Mouse (Mus musculus) NIH3T3 (cell line): ENCODE measurements around the gene Htr2b.

ENCODE experiments used
- DNase-seq: peaks from one replicate; pipeline ENCODE4 v3.0.0-alpha.2; 2012; ENCODE audit warnings: low read depth

Htr2b gene

DNA sequence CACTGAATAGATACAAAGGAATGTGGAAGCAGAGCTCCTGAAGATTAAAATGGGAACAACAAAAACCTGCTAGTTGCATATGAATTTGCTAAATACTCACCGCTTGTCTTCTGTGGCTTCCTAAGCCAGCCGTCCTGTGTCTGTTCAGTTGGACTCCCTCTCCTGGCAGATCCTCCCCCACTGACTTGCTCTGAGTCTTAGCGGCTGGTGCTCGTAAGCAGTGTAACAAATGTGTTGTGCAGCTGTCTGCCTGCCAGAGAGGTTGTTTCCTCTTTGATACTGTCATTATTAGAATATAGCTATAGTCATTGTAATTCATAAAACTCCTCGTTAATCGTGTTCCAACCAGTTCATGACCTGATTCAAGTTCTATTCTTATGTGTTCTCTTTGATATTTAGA lies at the start of gene Htr2b:
Gene Htr2b (minus strand): TSS at position 192 of the 400 bp plus-strand sequence.
- no peak for DNase-seq

DNA sequence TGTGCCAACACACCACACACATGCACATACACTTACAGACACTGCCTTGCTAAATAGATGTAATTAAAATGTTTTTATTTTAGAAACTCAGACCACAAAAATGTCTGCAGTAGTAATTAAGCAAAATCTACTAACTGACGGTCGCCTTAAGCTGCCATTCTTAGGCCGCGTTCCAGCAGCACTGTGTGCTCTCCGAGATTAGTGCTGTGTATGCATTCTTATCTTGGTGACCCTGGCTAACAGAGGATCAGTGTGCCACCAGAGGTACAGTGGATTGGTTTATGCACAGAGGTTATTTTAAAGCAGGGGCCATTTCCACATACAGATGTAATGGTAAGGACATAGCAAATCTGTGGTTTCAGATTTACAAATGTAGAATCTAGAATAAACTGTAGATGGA lies 49.3 kb upstream of the Htr2b start:
- DNase-seq = no peak

DNA sequence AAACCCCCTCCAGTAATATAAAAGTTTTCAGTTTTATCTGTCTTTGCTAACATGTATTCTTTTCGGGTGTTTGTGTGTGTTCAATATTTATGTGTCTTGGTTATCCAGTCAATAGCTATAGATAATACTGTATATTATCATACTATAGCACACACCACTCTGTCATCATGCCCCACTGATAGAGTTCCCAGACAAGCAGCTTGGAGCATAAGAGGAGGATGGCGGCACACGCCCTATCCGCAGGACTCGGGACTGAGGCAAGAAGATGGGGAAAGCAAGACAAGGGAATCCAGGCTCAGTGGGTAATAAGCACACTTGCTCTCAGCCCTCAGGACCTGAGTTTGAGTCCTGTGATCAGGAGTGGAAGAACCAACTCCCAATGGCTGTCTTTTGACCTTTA lies 48.7 kb upstream of the Htr2b start:
- no peak for DNase-seq

DNA sequence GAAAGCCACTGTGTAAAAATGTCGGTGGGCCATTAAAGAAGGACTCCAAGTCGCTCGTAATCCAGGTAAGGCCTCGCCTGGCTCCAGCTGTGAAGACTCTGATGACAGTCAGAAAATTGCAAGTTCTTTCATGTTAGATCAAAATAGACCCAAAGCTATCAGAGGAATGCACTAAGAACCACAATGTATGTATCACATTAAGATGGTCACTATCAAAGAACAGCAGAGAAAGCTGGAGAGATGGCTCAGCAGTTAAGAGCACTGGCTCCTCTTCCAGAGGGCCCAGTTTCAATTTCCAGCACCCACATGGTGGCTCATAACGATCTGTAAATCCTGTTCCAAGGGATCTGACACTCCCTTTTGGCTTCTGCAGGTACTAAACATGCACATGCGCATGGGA lies 48.3 kb upstream of the Htr2b start:
- no peak for DNase-seq

DNA sequence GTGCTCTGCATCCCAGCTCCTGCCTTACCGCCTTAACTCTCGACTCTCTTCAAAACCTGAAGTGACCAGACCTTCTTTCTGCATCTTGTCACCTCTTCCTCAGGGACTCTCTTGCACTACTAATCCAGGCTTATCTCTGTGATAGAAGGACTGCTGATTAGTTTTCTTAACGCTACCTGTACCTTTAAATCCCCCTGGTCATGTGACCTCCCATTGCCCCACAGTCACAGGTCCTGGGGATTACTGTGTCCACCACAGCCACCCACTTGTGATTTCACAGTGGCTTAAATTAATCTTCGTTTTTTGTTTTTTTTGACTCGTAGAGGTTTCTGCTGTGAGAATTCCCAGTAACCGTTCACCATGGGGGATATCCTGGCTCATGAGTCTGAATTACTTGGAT lies 44.8 kb upstream of the Htr2b start:
- DNase-seq = no peak

DNA sequence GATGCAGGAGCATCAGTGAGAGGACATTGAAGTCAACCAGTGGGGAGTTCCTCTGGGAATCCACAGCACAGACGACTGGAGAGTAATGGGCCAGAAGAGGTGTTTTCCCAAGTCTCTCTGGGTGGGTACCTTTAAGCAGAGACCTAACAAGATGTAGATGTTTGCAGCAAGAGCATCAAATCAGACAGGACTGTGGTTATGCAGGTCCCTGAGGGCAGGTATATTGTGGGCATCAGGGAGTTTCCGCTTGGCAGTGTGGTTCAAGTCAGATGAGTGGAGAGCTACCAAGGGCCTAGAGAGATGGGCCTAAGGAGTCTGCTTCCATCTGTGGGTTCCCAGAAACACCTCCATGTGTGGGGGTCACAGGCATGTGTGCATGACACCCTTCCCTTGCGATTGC lies 44.3 kb upstream of the Htr2b start:
- DNase-seq = no peak

DNA sequence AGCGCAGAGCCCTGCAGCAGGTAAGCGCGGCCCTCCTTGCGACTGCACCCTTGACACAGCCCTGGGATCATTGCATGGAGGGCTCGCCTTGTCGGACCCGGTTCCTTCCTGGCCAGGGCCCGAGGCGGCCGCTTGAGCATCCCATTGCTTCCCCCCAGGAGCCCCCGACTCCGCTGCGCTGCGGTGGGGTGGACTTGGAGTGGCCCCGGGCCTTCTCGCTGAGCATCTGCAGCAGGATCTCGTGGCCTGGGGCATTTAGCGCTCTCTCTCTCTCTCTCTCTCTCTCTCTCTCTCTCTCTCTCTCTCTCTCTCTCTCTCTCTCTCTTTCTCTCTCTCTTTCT lies 43.0 kb upstream of the Htr2b start:
- no peak for DNase-seq

DNA sequence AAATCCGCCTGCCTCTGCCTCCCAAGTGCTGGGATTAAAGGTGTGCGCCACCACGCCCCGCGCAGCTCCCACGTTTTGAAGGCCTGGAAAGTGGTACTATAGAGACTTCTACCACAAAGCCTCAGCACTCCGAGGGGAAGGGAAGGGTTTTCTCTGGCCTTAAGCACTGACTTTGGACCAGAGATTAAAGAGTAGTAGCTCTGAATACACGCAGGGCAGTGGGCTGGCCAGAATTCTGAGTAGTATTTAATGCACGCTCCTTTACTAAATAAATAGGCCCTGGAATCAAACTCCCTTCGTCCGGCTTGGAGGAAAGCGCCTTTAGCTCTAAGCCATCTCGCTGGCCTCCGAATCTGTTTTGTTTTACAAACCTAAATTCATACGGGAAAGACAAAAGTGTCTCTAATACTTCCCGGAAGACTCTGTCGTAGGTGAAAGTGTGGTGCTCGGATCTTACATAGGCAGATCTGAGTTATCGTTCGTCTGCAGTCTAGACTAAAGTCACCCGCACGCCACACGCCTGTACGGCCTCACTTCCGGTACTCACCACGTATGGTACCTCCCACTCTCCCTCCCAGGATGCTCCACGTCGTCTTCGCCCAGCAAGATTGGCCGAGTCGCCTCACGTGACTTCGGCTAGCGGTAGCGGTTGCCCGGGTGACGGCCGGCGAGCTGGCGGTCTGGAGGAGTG lies 42.5 kb upstream of the Htr2b start, which contains the start of gene Armc9:
Gene Armc9 (plus strand): TSS at position 648 of the 691 bp plus-strand sequence.
- DNase-seq = peak; percentile 97

DNA sequence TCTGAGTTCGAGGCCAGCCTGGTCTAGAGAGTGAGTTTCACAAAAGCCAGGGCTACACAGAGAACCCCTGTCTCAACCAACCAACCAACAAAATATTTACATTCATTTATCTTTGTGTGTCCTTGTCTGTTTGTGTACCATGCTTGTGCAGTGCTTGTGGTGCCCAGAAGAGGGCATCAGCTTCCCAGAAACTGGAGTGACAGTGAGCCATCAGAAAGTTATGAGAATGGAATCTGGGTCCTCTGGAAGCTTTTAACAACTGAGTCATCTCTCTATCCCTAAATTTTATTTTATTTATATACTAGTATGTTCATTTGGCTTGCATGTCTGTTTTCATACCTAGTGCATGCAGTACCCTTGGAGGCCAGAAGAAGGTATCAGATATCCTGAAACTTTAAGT lies 40.8 kb upstream of the Htr2b start:
- peak; percentile 29 for DNase-seq

DNA sequence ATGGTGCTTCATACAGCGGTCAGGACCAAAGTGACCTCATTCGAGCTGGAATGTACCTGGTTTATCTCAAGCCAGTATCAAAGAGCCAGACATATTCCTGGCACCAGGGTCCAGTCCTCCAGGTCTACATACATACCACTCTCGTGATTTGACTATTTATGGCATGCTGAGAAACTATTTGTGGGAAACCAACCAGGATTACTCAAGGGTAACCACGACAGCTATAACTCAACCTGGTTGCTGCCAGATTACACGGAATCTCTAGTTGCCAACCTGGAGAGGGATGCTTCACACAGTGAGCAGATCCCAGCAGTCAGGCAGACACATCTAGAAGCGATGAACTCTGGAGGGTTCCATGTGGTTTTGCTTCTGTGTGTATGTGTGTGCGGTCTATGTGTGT lies 39.6 kb upstream of the Htr2b start:
- DNase-seq = peak; percentile 53

DNA sequence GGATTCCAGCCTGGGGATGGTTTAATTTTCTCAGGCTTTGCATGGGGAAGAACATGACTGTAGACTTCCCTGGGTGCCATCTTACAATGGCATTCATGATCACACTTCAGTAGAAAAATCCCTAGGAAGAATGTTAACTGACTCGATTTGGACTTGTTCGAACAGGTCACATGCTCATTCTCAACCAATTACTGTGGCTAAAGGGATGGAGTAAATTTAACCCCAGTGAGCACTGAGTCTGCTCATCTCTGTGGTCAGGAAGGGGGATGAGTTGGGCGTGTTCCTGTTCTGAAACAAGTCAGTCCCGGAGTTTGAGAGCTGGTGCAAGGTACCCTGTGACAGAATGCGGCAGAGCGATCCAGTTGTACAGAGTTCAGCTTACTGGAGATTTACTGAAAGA lies 39.2 kb upstream of the Htr2b start:
- no peak for DNase-seq

DNA sequence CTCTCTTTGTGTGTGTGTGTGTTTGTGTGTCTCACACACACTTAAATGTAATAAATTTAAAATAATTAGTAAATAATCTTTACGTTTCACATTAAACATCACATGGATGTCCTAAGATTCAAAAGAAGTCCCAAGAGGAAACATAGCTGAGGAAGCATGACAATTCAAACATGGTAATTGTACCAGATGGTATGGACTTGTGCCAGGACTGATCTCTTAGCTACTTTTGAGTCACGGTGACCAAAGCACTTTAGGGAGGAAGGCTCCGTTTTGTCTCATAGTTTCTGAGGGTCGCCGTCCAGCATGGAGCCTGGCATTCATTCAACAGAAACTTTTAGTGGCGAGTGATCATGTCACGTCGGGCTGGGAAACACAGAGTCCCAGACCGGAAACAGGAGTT lies 36.4 kb upstream of the Htr2b start:
- peak; percentile 56 for DNase-seq

DNA sequence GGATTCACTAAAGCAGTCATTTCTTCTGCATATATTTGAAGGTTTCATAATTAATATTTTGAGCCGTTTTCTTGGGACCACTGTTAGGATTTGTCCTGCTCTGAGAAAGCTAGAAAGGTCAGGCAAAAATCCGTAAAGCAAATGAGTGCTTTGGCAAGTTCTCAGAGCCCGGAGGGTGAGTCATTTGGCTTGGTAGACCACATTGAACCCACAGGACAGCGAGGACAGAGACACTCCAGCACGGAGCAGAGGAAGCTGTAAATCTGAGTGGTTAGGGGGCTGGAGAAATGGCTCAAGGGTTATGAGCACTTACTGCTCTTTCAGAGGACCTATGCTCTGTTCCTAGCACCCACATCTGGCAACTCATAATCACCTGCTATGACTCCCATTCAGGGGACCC lies 35.8 kb upstream of the Htr2b start:
- peak; percentile 84 for DNase-seq

DNA sequence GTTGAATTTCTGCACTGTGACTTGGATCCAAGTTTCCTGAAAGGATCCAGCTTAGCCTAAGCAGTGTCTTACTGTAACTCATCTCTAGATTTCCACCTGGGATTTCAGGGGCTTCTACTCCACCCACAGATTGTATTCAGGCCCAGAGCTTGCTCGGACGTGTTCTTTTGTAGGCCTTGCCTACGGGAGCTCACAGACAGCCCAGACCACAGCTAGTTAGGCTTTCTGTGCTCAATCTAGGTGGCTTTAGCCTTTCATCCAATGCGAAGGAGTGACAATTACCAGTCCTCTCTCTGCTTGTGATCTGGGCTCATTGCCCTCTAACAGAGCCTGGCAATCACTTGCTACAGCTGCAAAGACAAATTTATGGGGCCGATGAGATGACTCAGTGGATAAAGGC lies 34.5 kb upstream of the Htr2b start:
- peak; percentile 22 for DNase-seq

DNA sequence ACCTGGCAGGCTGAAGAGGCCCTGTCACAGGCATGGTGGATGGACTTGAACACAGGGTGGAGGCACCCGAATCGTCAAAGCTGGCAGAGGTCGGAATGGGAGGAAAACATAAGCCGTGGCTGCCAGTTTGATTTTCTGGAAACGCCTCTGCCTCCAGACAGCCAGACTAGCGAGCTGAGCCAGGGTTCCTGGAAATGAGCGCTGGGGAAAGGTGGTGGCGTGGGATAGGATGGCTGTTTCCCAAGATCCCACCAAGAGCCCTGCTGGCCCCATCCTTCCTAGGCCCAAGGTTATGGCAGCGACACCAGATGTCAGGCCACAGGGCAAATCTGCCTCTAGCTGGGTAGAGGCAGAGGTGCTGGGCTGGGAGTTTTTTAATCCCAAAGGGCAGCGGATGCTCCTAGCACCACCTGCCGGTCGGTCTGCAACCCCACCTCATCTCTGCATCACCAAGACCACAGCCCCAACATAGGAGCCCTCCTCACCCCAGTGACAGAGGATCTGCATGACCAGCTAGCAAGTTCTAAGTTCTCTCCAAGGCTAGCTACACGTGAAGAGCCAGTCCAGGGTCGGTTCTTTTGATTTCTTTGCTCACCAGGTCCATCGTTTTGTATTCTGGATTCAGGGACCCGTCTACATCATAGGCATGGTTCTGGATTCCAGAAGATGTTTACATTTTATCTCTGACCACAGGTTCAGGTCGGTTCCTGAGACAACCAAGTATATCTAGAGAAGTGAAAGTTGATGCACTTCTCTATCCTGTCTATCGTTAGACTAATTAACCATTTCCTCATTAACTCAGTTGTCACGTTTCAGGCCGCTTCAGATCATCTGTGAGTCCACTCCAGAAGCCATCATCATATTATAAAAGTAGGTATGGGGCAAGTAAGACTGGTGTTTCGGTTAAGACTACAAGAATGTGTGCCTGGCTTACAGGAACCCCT lies 32.5 kb upstream of the Htr2b start:
- DNase-seq = no peak

DNA sequence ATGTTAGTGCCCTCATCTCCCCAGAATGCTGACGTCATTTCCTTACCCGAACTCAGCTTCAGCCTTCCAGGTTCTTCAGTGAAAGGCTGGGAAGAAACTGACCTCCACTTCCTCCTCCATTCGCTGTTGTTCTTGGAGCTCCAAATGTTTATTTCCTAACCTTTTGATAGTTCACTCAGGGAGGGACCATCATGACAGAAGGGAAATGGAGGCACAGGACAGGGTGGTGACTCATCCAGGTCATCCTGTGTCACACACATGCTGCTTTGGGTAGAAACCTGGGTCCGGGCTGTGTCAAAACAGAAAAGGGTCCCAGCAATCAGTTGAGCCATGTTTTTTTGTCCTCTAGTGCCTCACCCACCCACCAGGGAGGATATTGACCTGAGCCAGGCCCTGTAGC lies 31.4 kb upstream of the Htr2b start:
- DNase-seq = no peak

DNA sequence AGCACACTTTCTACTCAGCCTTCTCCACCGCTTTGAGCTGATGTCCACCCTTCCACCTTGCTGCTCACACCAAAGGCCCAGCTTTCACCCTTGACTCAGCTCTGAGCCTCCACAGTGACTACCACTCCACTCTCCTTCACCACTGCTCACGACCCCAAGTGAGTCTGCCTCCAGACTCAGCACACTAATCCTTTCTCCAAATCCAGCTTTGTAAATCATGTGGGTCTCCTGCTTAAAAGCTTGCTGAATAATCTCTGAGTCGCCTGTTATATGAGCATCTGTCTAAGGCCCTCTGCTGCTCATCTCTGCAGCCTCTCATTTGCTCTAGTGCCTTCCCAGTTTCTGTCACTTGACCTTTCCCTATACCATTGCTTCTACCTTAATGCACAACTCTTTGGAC lies 29.3 kb upstream of the Htr2b start:
- no peak for DNase-seq

DNA sequence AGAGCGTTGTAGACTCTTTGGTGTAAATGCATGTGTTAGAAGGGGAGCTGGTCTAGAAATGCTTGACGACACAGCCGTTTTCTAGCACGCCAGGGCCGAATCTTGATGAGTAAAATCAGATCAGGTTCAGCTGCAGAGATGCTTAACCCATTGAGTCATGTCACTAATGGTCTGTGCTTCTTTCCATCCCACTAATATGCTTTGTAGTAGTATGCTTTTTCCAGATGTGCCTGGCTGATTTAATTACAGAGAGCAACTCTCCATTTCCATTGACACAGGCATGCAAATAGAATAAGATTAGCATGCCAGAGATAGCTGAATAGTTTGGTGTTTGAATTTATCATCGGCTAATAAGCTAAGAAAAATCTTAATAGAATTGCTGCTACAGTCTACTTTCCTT lies 23.5 kb upstream of the Htr2b start:
- DNase-seq = no peak

DNA sequence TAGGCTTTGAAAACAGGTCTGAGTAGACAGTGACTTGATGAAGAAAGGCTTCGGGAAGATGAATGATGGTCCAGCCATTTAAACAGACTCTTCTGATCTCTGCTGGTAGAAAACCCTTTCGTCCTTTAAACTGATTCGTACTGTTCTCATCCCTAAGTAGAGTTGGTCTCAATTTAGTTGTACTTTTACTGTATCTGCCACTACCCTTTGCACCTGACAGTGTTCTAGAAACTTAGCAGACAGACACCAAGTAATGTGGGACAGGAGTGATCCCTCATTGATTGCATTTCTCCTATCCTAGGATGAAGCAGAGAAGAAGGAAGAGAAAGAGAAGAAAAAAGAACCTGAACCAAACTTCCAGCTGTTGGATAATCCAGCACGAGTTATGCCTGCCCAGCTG lies 21.6 kb upstream of the Htr2b start, which contains the start of gene Gm21972:
Gene Gm21972 (plus strand): TSS at position 301 of the 400 bp plus-strand sequence.
- no peak for DNase-seq

DNA sequence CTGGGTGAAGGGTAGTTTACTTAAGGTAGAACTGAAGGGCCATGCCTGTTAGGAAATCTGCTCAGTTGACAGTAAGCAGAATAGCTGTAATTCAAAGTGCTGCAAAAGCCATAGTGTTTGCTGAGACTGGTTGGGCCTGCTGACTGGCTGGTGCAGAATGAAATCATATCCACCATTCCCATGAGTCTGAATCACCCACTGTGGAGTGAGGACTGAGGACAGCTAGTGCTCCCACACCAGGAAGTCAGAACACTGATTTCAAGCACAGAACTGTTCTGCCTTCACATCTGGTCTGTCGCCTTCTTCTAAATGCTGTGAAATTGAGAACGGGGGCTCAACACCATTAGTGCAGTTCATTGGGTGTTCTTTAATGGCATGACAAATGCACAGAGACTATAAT lies 14.3 kb upstream of the Htr2b start:
- DNase-seq = peak; percentile 28

DNA sequence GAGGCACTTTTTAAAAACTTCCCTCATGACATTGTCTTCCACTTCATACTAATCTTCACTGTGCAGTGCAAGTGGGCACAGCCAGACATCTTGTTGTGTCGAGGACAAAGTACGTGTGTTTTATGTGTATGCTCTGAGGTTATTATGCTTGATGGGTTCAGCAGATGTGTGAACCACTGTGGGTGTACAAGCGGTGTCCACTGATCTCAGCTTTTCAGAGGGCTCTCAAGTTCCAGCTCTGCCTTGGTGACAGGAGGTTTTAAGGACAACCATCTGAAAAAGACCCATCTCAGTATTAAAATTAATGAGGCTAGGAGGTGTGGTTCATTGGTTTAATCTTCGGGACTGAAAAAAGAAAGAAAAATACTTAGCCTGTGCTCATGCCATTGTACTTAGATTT lies 7.8 kb upstream of the Htr2b start:
- no peak for DNase-seq

DNA sequence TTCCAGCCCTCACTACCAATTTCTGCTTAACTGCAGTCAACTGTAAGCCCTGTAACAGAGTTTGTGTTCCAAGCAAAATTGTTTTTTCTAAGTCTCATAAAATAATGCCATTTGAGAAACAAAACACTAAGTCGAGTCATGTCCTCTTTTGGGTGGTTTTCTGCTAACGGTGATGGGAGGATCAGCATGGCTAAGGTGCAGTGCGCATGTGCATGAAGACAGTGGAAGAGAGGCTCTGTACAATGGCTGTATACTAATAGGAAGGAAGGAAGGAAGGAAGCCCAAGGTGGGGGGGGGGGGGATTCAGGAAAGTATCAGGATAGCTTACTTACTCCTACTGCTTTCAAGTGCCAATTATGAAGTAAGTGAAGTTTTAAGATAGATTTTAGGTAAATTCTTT lies 2.4 kb upstream of the Htr2b start:
- no peak for DNase-seq

DNA sequence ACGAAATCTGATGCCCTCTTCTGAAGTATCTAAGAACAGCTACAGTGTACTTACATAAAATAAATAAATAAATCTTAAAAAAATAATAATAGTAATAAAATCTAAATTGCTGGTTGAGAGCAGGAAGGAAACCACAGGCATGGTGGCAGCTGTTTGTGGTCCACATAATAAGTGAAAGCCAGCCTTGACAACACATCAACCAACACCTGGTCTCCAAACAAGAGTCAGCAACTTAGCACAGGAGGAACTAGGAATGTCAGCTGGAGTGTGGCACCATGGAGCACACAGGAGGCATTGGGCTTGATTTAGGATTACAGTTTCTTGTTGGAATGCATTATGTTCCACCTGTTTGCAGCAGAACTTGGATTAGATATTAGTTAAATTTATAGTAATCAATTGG lies 6.7 kb downstream of the Htr2b start:
- DNase-seq = no peak
